Mouse (Mus musculus): ENCODE data around the gene Pex13. TPM values are rescaled to one million over a fixed set of nuclear protein-coding genes. Genes with fewer than 3 reads are reported as not detected.

The Pex13 gene
- polyA plus RNA-seq, 1 experiment from 2014 or later: 27.6 TPM

DNA sequence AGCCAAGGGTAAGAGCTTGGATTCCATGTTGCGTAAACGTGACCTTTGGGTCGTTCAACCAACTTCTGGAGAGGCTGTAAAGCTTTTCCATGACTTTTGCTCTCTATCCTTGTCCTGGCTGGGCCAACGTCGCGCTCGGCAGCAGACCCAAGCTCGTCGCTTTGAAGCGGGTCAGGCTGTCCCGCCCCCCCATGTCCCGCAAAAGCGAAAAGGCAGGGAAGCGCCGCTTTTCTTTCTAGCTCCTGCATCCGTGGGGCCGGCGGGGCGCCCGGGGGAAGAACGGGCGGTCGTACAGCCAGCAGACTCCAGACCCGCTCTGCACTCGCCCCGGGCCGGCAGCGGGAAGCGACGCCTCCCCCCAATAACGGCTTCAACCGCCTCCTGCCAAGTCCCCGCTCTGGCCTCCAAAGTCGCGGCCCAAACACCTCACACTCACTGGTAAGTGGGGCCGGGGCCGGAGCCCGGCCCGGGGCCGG lies 410 bp downstream of the Pex13 start, which contains the start of gene Pus10:
Pus10 (plus strand) TSS at position 364 of the 476 bp plus-strand sequence.
- H3K9me3 ChIP-seq (ENCODE audit: control insufficient read depth, low read length): no peaks in the 10 kb centered on the region
- H3K36me3 ChIP-seq (ENCODE audit: control insufficient read depth, insufficient read depth, low read length): no peaks in the 10 kb centered on the region
- H3K4me2 ChIP-seq: peak within 1 kb of the TSS; percentile 79
- DNase-seq (ENCODE audit: low spot score) (no peak), ATAC-seq (replicated peaks; ENCODE audit: low FRiP score) (peak; percentile 60)
- peaks cover 8% of the 10 kb centered on the region; the same call in 1 of the 2 replicates for H3K4me1 ChIP-seq (replicated peaks; ENCODE audit: control insufficient read depth, insufficient read depth, low read length)
- peak within 1 kb of the TSS; percentile 94 for H3K27ac ChIP-seq (ENCODE audit: low read depth, low read length)
- WGBS: under 1% methylated on average over 38 of the region's 40 CpGs
- H3K9ac ChIP-seq (ENCODE audit: low read depth, low read length): peak within 1 kb of the TSS; percentile 90
- H3K27me3 ChIP-seq (replicated peaks; ENCODE audit: control insufficient read depth, insufficient read depth, low read length): no peaks in the 10 kb centered on the region
- H3K4me3 ChIP-seq (ENCODE audit: low read depth, low read length): peak within 1 kb of the TSS; percentile 91

- Histone ChIP-seq H3K9me3 (ENCODE audit: control insufficient read depth, low read length) (no peaks in the 10 kb centered on the region), H3K4me2 (0 out of 2 replicates have a peak overlapping the region, but pooled peaks have one; percentile 27), H3K27ac (ENCODE audit: low read depth, low read length) (no peak overlapping the region), H3K4me1 (replicated peaks; ENCODE audit: control insufficient read depth, insufficient read depth, low read length) (peaks cover 8% of the 10 kb centered on the region; the same call in 1 of the 2 replicates), H3K4me3 (ENCODE audit: low read depth, low read length) (no peak overlapping the region), H3K36me3 (ENCODE audit: control insufficient read depth, insufficient read depth, low read length) (no peaks in the 10 kb centered on the region), H3K27me3 (replicated peaks; ENCODE audit: control insufficient read depth, insufficient read depth, low read length) (no peaks in the 10 kb centered on the region), H3K9ac (ENCODE audit: low read depth, low read length) (no peak overlapping the region)
- ATAC-seq (replicated peaks; ENCODE audit: low FRiP score) (no peak), DNase-seq (ENCODE audit: low spot score) (no peak)
These were observed 1.5 kb downstream of the Pex13 start for GRCm38 (mm10) chr11:23664232-23664631.

GRCm38 (mm10) chr11:23657791-23658190 lies 8.0 kb downstream of the Pex13 start:
- peaks cover 3% of the 10 kb centered on the region; the same call in 1 of the 2 replicates for H3K36me3 ChIP-seq (ENCODE audit: control insufficient read depth, insufficient read depth, low read length)
- H3K27ac ChIP-seq (ENCODE audit: low read depth, low read length): no peak overlapping the region
- no peaks in the 10 kb centered on the region for H3K27me3 ChIP-seq (replicated peaks; ENCODE audit: control insufficient read depth, insufficient read depth, low read length)
- H3K4me1 ChIP-seq (replicated peaks; ENCODE audit: control insufficient read depth, insufficient read depth, low read length): 0 out of 2 replicates have a peak, but pooled peaks cover under 1% of the 10 kb centered on the region
- H3K4me2 ChIP-seq: no peak overlapping the region
- no peak overlapping the region for H3K9ac ChIP-seq (ENCODE audit: low read depth, low read length)
- ATAC-seq (replicated peaks; ENCODE audit: low FRiP score) (no peak), DNase-seq (ENCODE audit: low spot score) (no peak)
- 71% methylated on average over 2 of the region's 2 CpGs for WGBS
- H3K4me3 ChIP-seq (ENCODE audit: low read depth, low read length): no peak overlapping the region
- H3K9me3 ChIP-seq (ENCODE audit: control insufficient read depth, low read length): no peaks in the 10 kb centered on the region

DNA sequence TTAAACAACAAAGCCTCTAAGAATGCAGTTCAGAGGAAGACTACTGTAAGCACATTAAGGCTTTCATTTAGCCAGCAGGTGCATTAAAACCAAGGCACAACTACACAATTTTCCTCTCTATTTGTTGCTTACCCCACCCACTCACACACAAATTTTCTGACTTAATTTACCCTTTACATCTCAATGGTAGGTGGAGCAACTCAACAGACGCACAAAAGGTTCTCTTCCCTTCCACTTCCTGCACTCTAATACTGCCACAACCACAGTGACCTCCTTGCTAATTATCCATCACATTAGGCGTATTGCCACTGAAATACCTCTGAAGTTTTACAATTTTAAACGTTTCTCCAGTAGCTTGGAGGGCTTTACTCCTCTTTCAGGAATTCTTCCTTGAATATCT lies 12.1 kb downstream of the Pex13 start:
- Histone ChIP-seq H3K27me3 (replicated peaks; ENCODE audit: control insufficient read depth, insufficient read depth, low read length) (no peaks in the 10 kb centered on the region), H3K36me3 (ENCODE audit: control insufficient read depth, insufficient read depth, low read length) (peaks cover 3% of the 10 kb centered on the region; the same call in 1 of the 2 replicates), H3K4me1 (replicated peaks; ENCODE audit: control insufficient read depth, insufficient read depth, low read length) (no peaks in the 10 kb centered on the region), H3K4me2 (no peak overlapping the region), H3K9me3 (ENCODE audit: control insufficient read depth, low read length) (no peaks in the 10 kb centered on the region), H3K4me3 (ENCODE audit: low read depth, low read length) (no peak overlapping the region), H3K9ac (ENCODE audit: low read depth, low read length) (no peak overlapping the region), H3K27ac (ENCODE audit: low read depth, low read length) (no peak overlapping the region)
- ATAC-seq (replicated peaks; ENCODE audit: low FRiP score) (no peak), DNase-seq (ENCODE audit: low spot score) (no peak)
- 72% methylated on average over 3 of the region's 3 CpGs for WGBS

DNA sequence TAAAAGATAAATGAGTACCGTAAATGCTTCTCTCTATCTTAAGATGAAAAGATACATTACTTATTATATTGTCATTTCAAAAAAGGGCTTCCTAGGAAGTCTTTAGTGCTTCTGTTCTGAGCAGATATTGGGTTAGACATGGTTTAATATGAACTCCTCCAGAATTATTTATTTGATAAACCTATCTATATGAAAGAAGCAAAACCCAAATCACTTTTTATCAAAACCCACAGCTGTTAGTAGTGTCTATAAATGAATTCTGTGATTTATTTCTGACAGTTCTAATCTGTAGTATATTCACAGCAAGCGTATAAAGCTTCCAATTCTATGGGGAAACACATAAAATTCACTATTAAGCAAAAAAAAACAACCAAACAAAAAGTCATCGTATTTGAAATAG lies 17.9 kb downstream of the Pex13 start:
- Histone ChIP-seq H3K4me1 (replicated peaks; ENCODE audit: control insufficient read depth, insufficient read depth, low read length) (no peaks in the 10 kb centered on the region), H3K27me3 (replicated peaks; ENCODE audit: control insufficient read depth, insufficient read depth, low read length) (no peaks in the 10 kb centered on the region), H3K27ac (ENCODE audit: low read depth, low read length) (no peak overlapping the region), H3K9ac (ENCODE audit: low read depth, low read length) (no peak overlapping the region), H3K4me3 (ENCODE audit: low read depth, low read length) (no peak overlapping the region), H3K4me2 (no peak overlapping the region), H3K9me3 (ENCODE audit: control insufficient read depth, low read length) (no peaks in the 10 kb centered on the region), H3K36me3 (ENCODE audit: control insufficient read depth, insufficient read depth, low read length) (peaks cover 4% of the 10 kb centered on the region; the same call in 1 of the 2 replicates)
- 90% methylated on average over 3 of the region's 3 CpGs for WGBS
- ATAC-seq (replicated peaks; ENCODE audit: low FRiP score) (no peak), DNase-seq (ENCODE audit: low spot score) (no peak)

- H3K4me2 ChIP-seq: no peak overlapping the region
- H3K9me3 ChIP-seq (ENCODE audit: control insufficient read depth, low read length): no peaks in the 10 kb centered on the region
- H3K9ac ChIP-seq (ENCODE audit: low read depth, low read length): no peak overlapping the region
- H3K27ac ChIP-seq (ENCODE audit: low read depth, low read length): no peak overlapping the region
- no peak overlapping the region for H3K4me3 ChIP-seq (ENCODE audit: low read depth, low read length)
- H3K36me3 ChIP-seq (ENCODE audit: control insufficient read depth, insufficient read depth, low read length): peaks cover 4% of the 10 kb centered on the region; the same call in 1 of the 2 replicates
- ATAC-seq (replicated peaks; ENCODE audit: low FRiP score) (no peak), DNase-seq (ENCODE audit: low spot score) (no peak)
- H3K27me3 ChIP-seq (replicated peaks; ENCODE audit: control insufficient read depth, insufficient read depth, low read length): no peaks in the 10 kb centered on the region
- H3K4me1 ChIP-seq (replicated peaks; ENCODE audit: control insufficient read depth, insufficient read depth, low read length): no peaks in the 10 kb centered on the region
These were observed 18.3 kb downstream of the Pex13 start for GRCm38 (mm10) chr11:23647431-23647830.

DNA sequence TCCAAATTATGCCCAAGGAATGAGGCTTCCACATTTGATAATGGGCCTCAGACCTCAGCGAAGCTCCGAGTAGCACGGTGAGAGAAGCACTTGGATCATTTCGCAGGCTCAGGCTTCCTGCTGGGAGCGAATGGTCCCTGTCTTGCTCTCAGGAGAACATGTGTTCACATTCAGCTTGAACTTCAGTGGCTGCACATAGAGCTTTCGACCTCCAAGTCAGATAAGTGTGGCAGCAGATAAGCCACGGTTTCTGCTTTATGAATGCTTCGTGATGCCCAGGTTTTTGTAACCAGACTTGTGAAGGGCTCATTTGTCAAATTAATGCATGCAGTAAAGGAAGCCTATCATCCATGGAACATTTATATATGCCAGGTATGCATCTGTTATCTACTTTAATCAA lies 31.2 kb downstream of the Pex13 start:
- Histone ChIP-seq H3K4me1 (replicated peaks; ENCODE audit: control insufficient read depth, insufficient read depth, low read length) (peaks cover 7% of the 10 kb centered on the region), H3K27me3 (replicated peaks; ENCODE audit: control insufficient read depth, insufficient read depth, low read length) (no peaks in the 10 kb centered on the region), H3K4me2 (peak overlapping the region; percentile 72), H3K4me3 (ENCODE audit: low read depth, low read length) (no peak overlapping the region), H3K36me3 (ENCODE audit: control insufficient read depth, insufficient read depth, low read length) (no peaks in the 10 kb centered on the region; the same call in 1 of the 2 replicates), H3K27ac (ENCODE audit: low read depth, low read length) (no peak overlapping the region), H3K9ac (ENCODE audit: low read depth, low read length) (no peak overlapping the region), H3K9me3 (ENCODE audit: control insufficient read depth, low read length) (no peaks in the 10 kb centered on the region)
- DNase-seq (ENCODE audit: low spot score) (no peak), ATAC-seq (replicated peaks; ENCODE audit: low FRiP score) (no peak)
- WGBS: 60% methylated on average over 8 of the region's 8 CpGs

- peak overlapping the region; percentile 79 for H3K4me3 ChIP-seq (ENCODE audit: low read depth, low read length)
- no peaks in the 10 kb centered on the region for H3K9me3 ChIP-seq (ENCODE audit: control insufficient read depth, low read length)
- 12% methylated on average over 7 of the region's 7 CpGs for WGBS
- peak overlapping the region; percentile 72 for H3K4me2 ChIP-seq
- 0 out of 2 replicates have a peak overlapping the region, but pooled peaks have one; percentile 75 for H3K27ac ChIP-seq (ENCODE audit: low read depth, low read length)
- H3K27me3 ChIP-seq (replicated peaks; ENCODE audit: control insufficient read depth, insufficient read depth, low read length): no peaks in the 10 kb centered on the region
- no peak overlapping the region for H3K9ac ChIP-seq (ENCODE audit: low read depth, low read length)
- H3K36me3 ChIP-seq (ENCODE audit: control insufficient read depth, insufficient read depth, low read length): no peaks in the 10 kb centered on the region
- ATAC-seq (replicated peaks; ENCODE audit: low FRiP score) (no peak), DNase-seq (ENCODE audit: low spot score) (no peak)
- peaks cover 7% of the 10 kb centered on the region for H3K4me1 ChIP-seq (replicated peaks; ENCODE audit: control insufficient read depth, insufficient read depth, low read length)
These were observed 31.9 kb downstream of the Pex13 start for GRCm38 (mm10) chr11:23633879-23634215.
